Mouse (Mus musculus) stomach, adult 2 months (tissue): Measurements from ENCODE around the gene Ssb. TPM values are rescaled to one million over a fixed set of nuclear protein-coding genes. Genes with fewer than 3 reads are reported as not detected.

Experiments used
- polyA plus RNA-seq: library from polyadenylated mRNA; depleted of rRNA; stranded (reverse); fragments of >200 nt; gene quantifications from 2 replicates; pipeline ENCODE4 v1.2.3, GENCODE M21; 2012; rRNA removed

The Ssb gene
- 0.08 and 0.18 TPM in 2 replicates for polyA plus RNA-seq

GRCm38 (mm10) chr2:69861485-69862091 is at the start of gene Ssb:
Gene Ssb, plus strand, starts transcription at chr2:69861562.

DNA sequence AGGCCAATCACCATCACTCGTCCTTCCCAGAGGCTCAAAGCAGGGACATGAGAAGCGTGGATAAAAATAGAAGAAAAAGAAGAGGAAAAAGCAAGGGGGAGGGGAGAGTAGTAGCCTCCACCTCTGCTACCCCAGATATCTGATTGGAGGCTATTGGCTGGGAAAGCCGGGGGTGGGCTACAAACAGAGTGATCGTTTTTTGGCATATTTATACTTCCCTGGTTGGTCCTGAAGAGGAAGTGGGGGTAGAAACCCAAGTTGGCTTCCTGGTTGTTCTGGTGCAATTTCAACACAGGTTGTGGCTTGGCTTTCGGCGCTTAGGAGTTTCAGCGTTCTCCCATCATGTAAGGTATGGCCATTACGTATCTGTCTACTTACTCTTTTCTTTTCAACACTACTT is 39.7 kb upstream of the Ssb start, which contains the start of gene Klhl23:
Klhl23 (plus strand) TSS at position 234 of the 400 bp plus-strand sequence.

DNA sequence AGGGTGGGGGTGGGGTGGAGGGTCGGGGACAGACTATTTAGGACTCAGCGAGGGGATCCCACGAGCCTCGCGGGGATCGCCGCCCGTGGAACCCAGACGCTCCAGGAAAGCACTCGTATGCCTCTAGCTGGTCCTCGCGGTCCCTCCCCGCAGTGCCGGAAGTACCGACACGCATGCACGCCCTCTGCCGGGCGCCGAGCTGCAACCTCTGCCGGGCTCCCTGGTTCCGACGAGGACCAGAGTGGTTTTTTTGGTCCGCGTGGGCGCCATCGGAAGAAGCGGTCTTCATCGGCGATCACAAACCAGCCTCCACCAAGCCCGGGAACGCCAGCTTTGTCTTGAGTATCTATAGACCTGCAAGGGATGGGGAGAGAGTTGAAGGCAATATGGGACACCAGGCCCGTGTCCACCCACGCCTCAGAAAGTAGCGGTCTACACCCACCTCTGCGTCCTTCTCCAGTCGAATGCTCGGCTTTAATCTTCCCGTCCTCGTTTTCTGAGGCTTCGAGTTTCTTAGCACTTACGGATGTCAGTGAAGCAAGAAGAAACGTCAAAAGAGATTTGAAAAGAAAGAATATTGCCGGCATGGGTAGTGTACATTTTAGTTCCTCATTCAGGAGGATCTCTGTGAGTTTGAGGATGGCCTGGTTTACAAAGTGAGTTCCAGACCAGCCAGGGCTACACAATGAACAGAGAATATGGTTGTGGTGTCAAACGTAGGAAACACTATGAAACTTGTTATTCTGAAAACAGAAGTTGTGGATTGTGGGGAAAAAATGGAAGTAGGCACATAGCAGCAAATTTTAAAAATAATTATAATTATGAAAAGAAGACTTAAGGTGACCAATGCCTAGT is 24.3 kb downstream of the Ssb start, which contains the start of gene Mettl5:
Mettl5 (minus strand) TSS at position 165 of the 855 bp plus-strand sequence.

DNA sequence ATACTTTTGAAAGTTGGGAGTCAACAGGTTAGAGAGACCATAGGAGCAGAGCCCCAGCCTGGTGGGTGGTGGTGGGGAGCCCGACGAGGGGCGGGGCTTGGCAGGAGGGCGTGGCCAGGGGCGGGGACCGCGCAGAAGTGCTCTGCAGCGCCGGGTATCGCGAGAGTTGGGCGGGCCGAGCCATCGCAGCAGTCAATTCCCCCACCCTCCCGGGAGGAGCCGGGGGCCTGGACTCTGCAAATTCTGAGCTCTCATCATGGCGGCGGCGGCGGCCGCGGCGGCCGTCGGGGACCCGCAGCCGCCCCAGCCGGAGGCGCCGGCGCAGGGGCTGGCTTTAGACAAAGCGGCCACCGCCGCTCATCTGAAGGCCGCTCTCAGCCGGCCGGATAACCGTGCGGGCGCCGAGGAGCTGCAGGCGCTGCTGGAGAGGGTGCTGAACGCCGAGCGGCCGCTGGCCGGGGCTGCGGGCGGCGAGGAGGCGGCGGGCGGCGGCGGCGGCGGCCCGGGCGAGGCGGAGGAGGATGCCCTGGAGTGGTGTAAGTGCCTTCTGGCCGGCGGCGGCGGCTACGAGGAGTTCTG is 35.8 kb downstream of the Ssb start, which contains the start of gene Ubr3:
Ubr3 (plus strand) TSS at position 208 of the 579 bp plus-strand sequence.

Other genes starting within 250 kb of the Ssb start
- gene Bbs5, start 214.4 kb upstream of the Ssb start, polyA plus RNA-seq = 0.11 TPM in 1 of 2 replicates, not detected in the other
- gene Klhl41, start 191.4 kb upstream of the Ssb start, polyA plus RNA-seq = 0.22 and 0.60 TPM in 2 replicates
- gene Fastkd1, start 148.0 kb upstream of the Ssb start, polyA plus RNA-seq = 0.72 and 1.3 TPM in 2 replicates
- gene Ppig, start 139.0 kb upstream of the Ssb start, polyA plus RNA-seq = 0.13 TPM in 2 replicates
- not detected in 2 replicates for gene Ccdc173, start 72.0 kb upstream of the Ssb start, polyA plus RNA-seq
- gene Phospho2, start 71.9 kb upstream of the Ssb start, polyA plus RNA-seq = 19.3 and 42.6 TPM in 2 replicates
- gene Klhl23, start 39.6 kb upstream of the Ssb start, polyA plus RNA-seq = 1.4 and 2.0 TPM in 2 replicates
- 4.4 and 5.3 TPM in 2 replicates for gene Mettl5, start 24.1 kb downstream of the Ssb start, polyA plus RNA-seq
- 5.9 TPM in 2 replicates for gene Ubr3, start 35.7 kb downstream of the Ssb start, polyA plus RNA-seq
- gene Myo3b, start 177.6 kb downstream of the Ssb start, polyA plus RNA-seq = 0.08 TPM in 1 of 2 replicates, not detected in the other